In the genomic region with DNA sequence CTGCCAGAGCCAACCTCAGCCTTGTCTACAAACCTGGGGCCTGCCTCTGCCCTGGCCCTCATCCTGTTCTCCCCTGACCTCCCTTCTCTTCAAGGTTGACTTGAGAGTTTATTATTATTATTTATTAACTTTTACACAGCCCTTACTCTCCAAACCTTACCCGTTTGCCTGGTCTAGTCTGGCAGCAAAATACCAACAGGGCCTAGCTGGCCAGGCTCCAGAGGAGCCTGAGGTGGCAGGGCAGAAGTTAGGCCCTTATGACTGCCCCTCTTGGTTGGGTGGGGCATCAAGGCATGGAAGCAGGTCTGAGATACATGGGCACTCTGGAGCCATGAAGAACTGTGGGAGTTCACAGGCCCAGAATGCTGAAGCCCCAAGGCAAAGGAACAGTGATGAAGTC, we compare ENCODE assay signal across 9 mouse cellular contexts. TPM values are rescaled to one million over a fixed set of nuclear protein-coding genes. Genes with fewer than 3 reads are reported as not detected.
DNase-seq lines count a peak whose midpoint lies in the region; ATAC-seq and TF ChIP-seq lines count a peak whose summit lies in the region.
"Had no signal": no experiment of that assay in that cellular context is flagged by ENCODE, and none has a peak within 500 bp of the region (broad histone marks: within the 10 kb centered on the region; RNA-seq: fewer than 3 reads in every experiment).

No protein-coding gene starts in this region.

- H3K27me3 ChIP-seq in forebrain, postnatal 0 days (ENCODE audit: insufficient read depth, low read length): no peaks in the 10 kb centered on the region
- H3K27me3 ChIP-seq in neural tube, embryonic 15.5 days (replicated peaks): no peaks in the 10 kb centered on the region

- peak overlapping the region; percentile 54 for H3K27ac ChIP-seq in forebrain, postnatal 0 days (ENCODE audit: low read depth, low read length)
- peak overlapping the region; percentile 77 for H3K27ac ChIP-seq in neural tube, embryonic 15.5 days (replicated peaks)

- TF ChIP-seq CTCF in lung, adult 2 months (IDR thresholded peaks at IDR 0.05; ENCODE audit: insufficient read depth, low read length): no peak
- TF ChIP-seq CTCF in forebrain, postnatal 0 days (IDR thresholded peaks at IDR 0.05; ENCODE audit: low read depth): no peak

- H3K4me3 ChIP-seq in lung, adult 2 months (replicated peaks; ENCODE audit: extremely low read depth, low read depth, low read length): no peak overlapping the region
- H3K4me3 ChIP-seq in forebrain, postnatal 0 days (ENCODE audit: low read depth, low read length): no peak overlapping the region
- 0 out of 2 replicates have a peak overlapping the region, but pooled peaks have one; percentile 80 for H3K4me3 ChIP-seq in neural tube, embryonic 15.5 days (replicated peaks)

- H3K36me3 ChIP-seq in forebrain, postnatal 0 days (ENCODE audit: insufficient read depth): peaks cover 28% of the 10 kb centered on the region
- H3K36me3 ChIP-seq in neural tube, embryonic 15.5 days: peaks cover 28% of the 10 kb centered on the region

- peak overlapping the region; percentile 93; the same call in 1 of the 2 replicates for H3K4me2 ChIP-seq in forebrain, postnatal 0 days (ENCODE audit: low read depth)
- peak overlapping the region; percentile 96 for H3K4me2 ChIP-seq in neural tube, embryonic 15.5 days

- WGBS in lung, adult 2 months: 11% methylated on average over 1 of the region's 1 CpGs
- 61% methylated on average over 1 of the region's 1 CpGs for WGBS in forebrain, postnatal 0 days
- WGBS in neural tube, embryonic 15.5 days: 44% methylated on average over 1 of the region's 1 CpGs

- no peak for ATAC-seq in forebrain, postnatal 0 days
- no peak for ATAC-seq in neural tube, embryonic 15.5 days (ENCODE audit: low FRiP score)
- no peak for ATAC-seq in megakaryocyte-erythroid progenitor cell, adult 5-6 weeks (replicated peaks; ENCODE audit: low FRiP score, low TSS enrichment, poor library complexity, severe bottlenecking)

- H3K4me1 ChIP-seq in lung, adult 2 months (ENCODE audit: control insufficient read depth, insufficient read depth, low read length): peaks cover 59% of the 10 kb centered on the region
- peaks cover 41% of the 10 kb centered on the region for H3K4me1 ChIP-seq in forebrain, postnatal 0 days (ENCODE audit: insufficient read depth)
- H3K4me1 ChIP-seq in neural tube, embryonic 15.5 days: peaks cover 81% of the 10 kb centered on the region

- H3K9ac ChIP-seq in forebrain, postnatal 0 days: peak overlapping the region; percentile 14; the same call in 1 of the 2 replicates
- H3K9ac ChIP-seq in neural tube, embryonic 15.5 days (replicated peaks): no peak overlapping the region; the same call in 1 of the 2 replicates

- DNase-seq in lung, adult 2 months: peak; percentile 41
- no peak for DNase-seq in lung, postnatal 36 days
- no peak for DNase-seq in forebrain, postnatal 0 days
- DNase-seq in kidney, postnatal 14 days: peak; percentile 90
- no peak for DNase-seq in embryo, embryonic 10.5 days (ENCODE audit: low spot score)
- no peak for DNase-seq in frontal cortex, postnatal 10 days (ENCODE audit: low spot score in 2 of 2)
- DNase-seq: cerebellum, adult 8-10 months had no signal

- no peak for TF ChIP-seq POLR2A in lung, adult 2 months (IDR thresholded peaks at IDR 0.05; ENCODE audit: borderline replicate concordance, extremely low read depth, low read depth, low read length)

- H3K9me3 ChIP-seq in forebrain, postnatal 0 days (ENCODE audit: low read length): no peaks in the 10 kb centered on the region
- H3K9me3 ChIP-seq in neural tube, embryonic 15.5 days (replicated peaks): no peaks in the 10 kb centered on the region

RNA-seq across cellular contexts. Expression of a gene that starts 6.3 kb away (rescaled TPM):
- 87.2 and 115 TPM in 2 replicates for polyA plus RNA-seq in lung, adult 2 months (2012; rRNA removed)
- 68.6 and 76.5 TPM in 2 replicates for total RNA-seq in forebrain, postnatal 0 days (2014; rRNA removed)
- 25.9 and 28.2 TPM in 2 replicates for polyA plus RNA-seq in forebrain, postnatal 0 days (2015; fragmentation: Nextera tagmentation; extraction: Ambion mirVana)
- polyA plus RNA-seq in neural tube, embryonic 15.5 days (2015; fragmentation: Nextera tagmentation; extraction: Ambion mirVana): 23.5 and 25.5 TPM in 2 replicates
- 20.8 and 22.3 TPM in 2 replicates for total RNA-seq in megakaryocyte-erythroid progenitor cell, adult 5-6 weeks (2014; fragmentation: Nextera tagmentation)
- 9.9 and 18.2 TPM in 2 replicates for total RNA-seq in megakaryocyte-erythroid progenitor cell, adult 5-6 weeks (2017)

Comparison
In these comparisons a context has a peak if more than half of its experiments do, and no peak if none do; other contexts are left out.
1. DNase-seq: peak in lung, adult 2 months (single experiment) and kidney, postnatal 14 days (single experiment); none in lung, postnatal 36 days (single experiment), forebrain, postnatal 0 days (single experiment), embryo, embryonic 10.5 days (single experiment) and frontal cortex, postnatal 10 days (0 of 2).